In the genomic region with DNA sequence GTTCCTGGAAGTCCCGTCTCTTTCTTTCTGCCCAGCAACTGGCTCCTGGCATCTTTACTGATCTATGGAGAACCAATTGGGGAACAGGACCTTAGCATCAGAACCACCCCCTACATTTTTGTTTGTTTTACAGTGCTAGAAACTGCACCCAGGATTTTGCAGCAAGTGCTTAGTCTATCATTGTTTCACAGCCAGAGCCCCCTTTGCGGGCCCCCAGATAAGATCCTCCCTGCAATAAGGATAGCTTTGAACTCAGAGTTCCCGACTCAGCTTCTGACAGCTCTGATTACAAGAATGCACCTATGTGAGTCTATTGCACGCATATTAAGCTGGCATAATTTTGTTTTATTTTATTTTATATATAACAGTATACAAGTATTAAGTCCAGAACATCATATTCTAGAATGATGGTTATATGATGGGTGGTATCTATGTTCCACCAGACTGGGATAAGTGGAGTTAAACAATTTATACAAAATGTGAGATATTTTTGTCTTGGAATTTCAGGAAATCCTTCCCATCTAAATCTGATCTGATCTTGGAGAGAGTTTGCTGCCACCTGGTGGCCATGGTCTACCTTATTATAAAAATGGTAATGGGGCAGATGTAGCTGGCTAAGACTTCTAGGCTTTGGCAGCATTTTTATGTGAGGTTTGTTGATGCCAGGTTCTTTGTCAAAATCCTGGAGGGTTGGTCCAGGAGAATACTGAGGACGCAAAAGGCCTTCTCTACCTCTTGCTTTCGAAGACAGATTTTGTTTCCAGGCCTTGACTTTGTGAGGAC, we compare ENCODE assay signal across 8 mouse cellular contexts. TPM values are rescaled to one million over a fixed set of nuclear protein-coding genes. Genes with fewer than 3 reads are reported as not detected.
DNase-seq lines count a peak whose midpoint lies in the region; ATAC-seq and TF ChIP-seq lines count a peak whose summit lies in the region.

No protein-coding gene starts in this region.

- H3K27me3 ChIP-seq in heart, embryonic 15.5 days = no peaks in the 10 kb centered on the region
- no peaks in the 10 kb centered on the region for H3K27me3 ChIP-seq in liver, embryonic 12.5 days (replicated peaks)
- H3K27me3 ChIP-seq in neural tube, embryonic 11.5 days (ENCODE audit: control insufficient read depth, insufficient read depth, low read length) = no peaks in the 10 kb centered on the region

- 0 out of 2 replicates have a peak, but pooled peaks cover 8% of the 10 kb centered on the region for H3K4me1 ChIP-seq in embryonic fibroblast, embryonic 13.5 days (ENCODE audit: control insufficient read depth, insufficient read depth, low read length)
- peaks cover 9% of the 10 kb centered on the region for H3K4me1 ChIP-seq in heart, embryonic 15.5 days (replicated peaks)
- peaks cover 33% of the 10 kb centered on the region for H3K4me1 ChIP-seq in liver, embryonic 12.5 days
- H3K4me1 ChIP-seq in neural tube, embryonic 11.5 days (ENCODE audit: control insufficient read depth, insufficient read depth, low read length) = no peaks in the 10 kb centered on the region

- no peak for TF ChIP-seq CTCF in embryonic fibroblast, embryonic 13.5 days (IDR thresholded peaks at IDR 0.05; ENCODE audit: borderline replicate concordance, insufficient read depth, low read length)

- H3K9me3 ChIP-seq in heart, embryonic 15.5 days (replicated peaks) = no peaks in the 10 kb centered on the region
- no peaks in the 10 kb centered on the region for H3K9me3 ChIP-seq in liver, embryonic 12.5 days (replicated peaks)
- no peaks in the 10 kb centered on the region for H3K9me3 ChIP-seq in neural tube, embryonic 11.5 days (ENCODE audit: control insufficient read depth, low read length)

- H3K27ac ChIP-seq in embryonic fibroblast, embryonic 13.5 days (ENCODE audit: insufficient read depth, low read length) = peak overlapping the region; percentile 47
- H3K27ac ChIP-seq in heart, embryonic 15.5 days = peak overlapping the region; percentile 9; the same call in 1 of the 2 replicates
- peak overlapping the region; percentile 78 for H3K27ac ChIP-seq in liver, embryonic 12.5 days
- no peak overlapping the region for H3K27ac ChIP-seq in neural tube, embryonic 11.5 days (ENCODE audit: low read depth, low read length)

- TF ChIP-seq POLR2A in embryonic fibroblast, embryonic 13.5 days (IDR thresholded peaks at IDR 0.05; ENCODE audit: low read depth, low read length) = no peak

- no peak overlapping the region for H3K4me2 ChIP-seq in heart, embryonic 15.5 days
- peak overlapping the region; percentile 44 for H3K4me2 ChIP-seq in liver, embryonic 12.5 days
- H3K4me2 ChIP-seq in neural tube, embryonic 11.5 days (ENCODE audit: low read depth) = no peak overlapping the region

- H3K9ac ChIP-seq in heart, embryonic 15.5 days = no peak overlapping the region
- H3K9ac ChIP-seq in liver, embryonic 12.5 days = peak overlapping the region; percentile 46
- H3K9ac ChIP-seq in neural tube, embryonic 11.5 days (ENCODE audit: low read length) = no peak overlapping the region

- H3K4me3 ChIP-seq in embryonic fibroblast, embryonic 13.5 days (ENCODE audit: insufficient read depth, low read length) = no peak overlapping the region
- no peak overlapping the region for H3K4me3 ChIP-seq in heart, embryonic 15.5 days
- H3K4me3 ChIP-seq in liver, embryonic 12.5 days = no peak overlapping the region
- no peak overlapping the region for H3K4me3 ChIP-seq in neural tube, embryonic 11.5 days (ENCODE audit: low read depth, low read length)

- H3K36me3 ChIP-seq in heart, embryonic 15.5 days = peaks cover 14% of the 10 kb centered on the region
- H3K36me3 ChIP-seq in liver, embryonic 12.5 days = peaks cover 19% of the 10 kb centered on the region
- H3K36me3 ChIP-seq in neural tube, embryonic 11.5 days (ENCODE audit: control insufficient read depth, insufficient read depth, low read length) = no peaks in the 10 kb centered on the region

- ATAC-seq in heart, embryonic 15.5 days (replicated peaks; ENCODE audit: insufficient number of reproducible peaks, insufficient read depth, low FRiP score, low read depth) = no peak
- ATAC-seq in liver, embryonic 12.5 days = peak; percentile 67
- ATAC-seq in neural tube, embryonic 11.5 days (ENCODE audit: insufficient read depth, low FRiP score, low TSS enrichment) = no peak

- peak; percentile 74 to 76 for DNase-seq in B cell, adult 2 months
- peak; percentile 93 for DNase-seq in brain, adult 2 months (ENCODE audit: low read depth, low spot score)
- DNase-seq in kidney, postnatal 25 days = peak; percentile 73 to 94
- peak; percentile 76 for DNase-seq in neural tube, embryonic 11.5 days (ENCODE audit: low spot score)
- peak; percentile 73 for DNase-seq in telencephalon, adult 2 months (ENCODE audit: low read depth, low spot score)

- 55% methylated on average over 6 of the region's 6 CpGs for WGBS in heart, embryonic 15.5 days
- 45% methylated on average over 6 of the region's 6 CpGs for WGBS in liver, embryonic 12.5 days (ENCODE audit: insufficient replicate concordance)
- WGBS in neural tube, embryonic 11.5 days = 72% methylated on average over 6 of the region's 6 CpGs

RNA-seq across cellular contexts. Expression of gene Ube2r2, which starts 30.3 kb away (rescaled TPM):
- 196 and 222 TPM in 2 replicates for polyA plus RNA-seq in embryonic fibroblast, embryonic 13.5 days (2011; ENCODE audit: insufficient read length, low read depth, missing spikeins)
- 70.6 and 73.1 TPM in 2 replicates for polyA plus RNA-seq in heart, embryonic 15.5 days (2015; fragmentation: Nextera tagmentation; extraction: Ambion mirVana)
- 39.9 and 44.8 TPM in 2 replicates for polyA plus RNA-seq in liver, embryonic 12.5 days (2016; fragmentation: Nextera tagmentation; extraction: Ambion mirVana)
- polyA plus RNA-seq in neural tube, embryonic 11.5 days (2014; fragmentation: Nextera tagmentation; extraction: Ambion mirVana) = 99.5 and 100.0 TPM in 2 replicates

RNA-seq across cellular contexts. Expression of gene Nol6, which starts 41.6 kb away (rescaled TPM):
- 24.4 and 25.1 TPM in 2 replicates for polyA plus RNA-seq in embryonic fibroblast, embryonic 13.5 days (2011; ENCODE audit: insufficient read length, low read depth, missing spikeins)
- 12.8 and 20.2 TPM in 2 replicates for polyA plus RNA-seq in heart, embryonic 15.5 days (2015; fragmentation: Nextera tagmentation; extraction: Ambion mirVana)
- polyA plus RNA-seq in liver, embryonic 12.5 days (2016; fragmentation: Nextera tagmentation; extraction: Ambion mirVana) = 21.9 and 22.0 TPM in 2 replicates
- polyA plus RNA-seq in neural tube, embryonic 11.5 days (2014; fragmentation: Nextera tagmentation; extraction: Ambion mirVana) = 25.1 and 28.7 TPM in 2 replicates
